Mouse (Mus musculus) kidney, adult 2 months (tissue): ENCODE data around the gene 2510009E07Rik.

ENCODE experiments used
- CTCF ChIP-seq: fragments of 200-500 bp; conservative IDR thresholded peaks from 2 replicates; pipeline ENCODE4 v1.5.1; 2011; ENCODE audit warnings: low read depth, mild to moderate bottlenecking, control low read depth, low read length, moderate library complexity, mixed read lengths; ENCODE audit not compliant: insufficient read depth, insufficient read length
- POLR2A ChIP-seq: fragments of 200-500 bp; IDR thresholded peaks from one replicate; pipeline ENCODE4 v1.6.1; 2011; ENCODE audit warnings: low read depth, low read length, control low read depth

DNA sequence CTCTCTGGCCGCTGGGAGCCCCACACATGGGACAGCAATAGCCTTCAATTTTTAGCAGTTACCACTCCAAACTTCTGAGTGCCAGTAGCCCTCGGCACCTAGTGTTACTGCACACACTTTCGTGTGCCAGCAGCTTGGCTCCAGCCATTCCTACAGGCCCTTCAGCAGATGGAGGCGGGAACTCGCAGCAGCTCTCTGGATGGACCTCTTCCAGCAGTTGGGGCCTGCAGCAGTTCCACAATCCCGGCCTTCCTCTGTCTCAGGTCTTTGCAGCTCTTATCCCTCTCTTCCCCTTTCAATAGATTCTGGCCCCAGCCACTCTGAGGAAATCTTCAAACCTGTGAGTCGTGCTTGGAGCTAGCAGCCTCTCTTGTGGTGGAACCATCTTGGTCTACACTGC lies 17.7 kb downstream of the 2510009E07Rik start:
- TF ChIP-seq CTCF (no peak), POLR2A (no peak)
